Mouse (Mus musculus) kidney, embryonic 14.5 days (tissue): ENCODE measurements around the gene Jam2. TPM values are rescaled to one million over a fixed set of nuclear protein-coding genes. Genes with fewer than 3 reads are reported as not detected.

Experiments used
- ATAC-seq: fragments of 200-750 bp; cut with Nextera tagmentation; 2 replicates; pipeline ENCODE4 v1.8.0; 2017; ENCODE audit warnings: moderate number of reproducible peaks, mild to moderate bottlenecking, moderate TSS enrichment, moderate library complexity; ENCODE audit not compliant: low FRiP score, low TSS enrichment
- H3K27ac ChIP-seq: fragments of 300-500 bp; sonication (generic); 2 replicates; pipeline ENCODE4 v1.5.1; 2014; ENCODE audit warnings: low read depth, mild to moderate bottlenecking, low read length, moderate library complexity, mixed read lengths
- H3K27me3 ChIP-seq: fragments of 300-500 bp; sonication (generic); 2 replicates; pipeline ENCODE4 v1.6.1; 2014; ENCODE audit warnings: mild to moderate bottlenecking, low read length; ENCODE audit not compliant: control insufficient read depth, insufficient read depth
- H3K36me3 ChIP-seq: fragments of 300-500 bp; sonication (generic); 2 replicates; pipeline ENCODE4 v1.6.1; 2014; ENCODE audit warnings: low read length, mixed read lengths; ENCODE audit not compliant: control insufficient read depth, insufficient read depth
- H3K4me1 ChIP-seq: fragments of 300-500 bp; sonication (generic); 2 replicates; pipeline ENCODE4 v1.6.1; 2014; ENCODE audit warnings: low read length, mixed read lengths; ENCODE audit not compliant: control insufficient read depth, insufficient read depth
- H3K4me2 ChIP-seq: fragments of 300-500 bp; sonication (generic); replicated peaks from 2 replicates; pipeline ENCODE4 v1.6.1; 2014; ENCODE audit warnings: low read depth, mild to moderate bottlenecking, low read length
- H3K4me3 ChIP-seq: fragments of 300-500 bp; sonication (generic); 2 replicates; pipeline ENCODE4 v1.5.1; 2014; ENCODE audit warnings: mild to moderate bottlenecking, low read length
- H3K9ac ChIP-seq: fragments of 300-500 bp; sonication (generic); 2 replicates; pipeline ENCODE4 v1.6.1; 2014; ENCODE audit warnings: low read depth, mild to moderate bottlenecking, low read length, moderate library complexity
- H3K9me3 ChIP-seq: fragments of 300-500 bp; sonication (generic); 2 replicates; pipeline ENCODE4 v1.6.1; 2016; ENCODE audit warnings: low read length; ENCODE audit not compliant: control insufficient read depth
- WGBS: fragments of 180-500 bp; shearing (Covaris S2); extraction: QIAGEN DNeasy Blood & Tissue Kit; methylation state at CpG from one replicate; pipeline ENCODE4 v1.1.7; 2014; 5-methylcytosine and 5-hydroxymethylcytosine counted together
- polyA plus RNA-seq: library from polyadenylated mRNA; unstranded; fragments of >200 nt; fragmentation: Nextera tagmentation; extraction: Ambion mirVana; gene quantifications from 2 replicates; pipeline ENCODE4 v1.2.1, GENCODE M21; 2014

The Jam2 gene
- polyA plus RNA-seq, 1 experiment from 2014 or later: 2.5 TPM

GRCm38 (mm10) chr16:84769619-84770464 lies 4.1 kb upstream of the Jam2 start:
- Histone ChIP-seq H3K27ac (no peak overlapping the region), H3K4me3 (no peak overlapping the region), H3K9ac (no peak overlapping the region), H3K9me3 (no peaks in the 10 kb centered on the region), H3K4me1 (no peaks in the 10 kb centered on the region), H3K27me3 (peaks cover under 1% of the 10 kb centered on the region), H3K4me2 (no peak overlapping the region), H3K36me3 (no peaks in the 10 kb centered on the region)
- WGBS: 84% methylated on average over 19 of the region's 19 CpGs
- no peak for ATAC-seq

DNA sequence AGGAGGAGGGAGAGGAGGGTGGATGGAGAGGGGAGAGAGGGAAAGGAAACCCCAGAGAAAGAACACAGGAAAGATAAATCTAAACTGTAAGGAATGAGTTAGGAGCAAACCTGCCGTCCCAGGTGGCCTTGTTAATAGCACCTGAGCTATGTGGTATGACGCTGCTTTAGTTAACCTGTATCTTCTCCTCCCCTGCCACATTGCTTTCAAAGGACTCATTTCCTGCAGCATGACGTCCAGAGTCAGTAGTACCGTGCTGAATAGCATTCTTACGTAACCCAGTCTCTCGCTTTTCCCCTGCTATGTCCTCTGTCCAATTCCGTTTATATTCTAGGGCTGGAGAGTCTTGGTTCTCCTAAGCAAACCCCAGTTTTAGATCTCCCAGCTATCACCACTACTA lies 3.0 kb upstream of the Jam2 start:
- H3K4me2 ChIP-seq: no peak overlapping the region
- no peaks in the 10 kb centered on the region for H3K36me3 ChIP-seq
- WGBS: 80% methylated on average over 7 of the region's 7 CpGs
- no peak overlapping the region for H3K9ac ChIP-seq
- H3K9me3 ChIP-seq: no peaks in the 10 kb centered on the region
- H3K27me3 ChIP-seq: peaks cover 10% of the 10 kb centered on the region
- ATAC-seq: no peak
- no peak overlapping the region for H3K4me3 ChIP-seq
- H3K27ac ChIP-seq: no peak overlapping the region
- H3K4me1 ChIP-seq: 0 out of 2 replicates have a peak, but pooled peaks cover 3% of the 10 kb centered on the region

DNA sequence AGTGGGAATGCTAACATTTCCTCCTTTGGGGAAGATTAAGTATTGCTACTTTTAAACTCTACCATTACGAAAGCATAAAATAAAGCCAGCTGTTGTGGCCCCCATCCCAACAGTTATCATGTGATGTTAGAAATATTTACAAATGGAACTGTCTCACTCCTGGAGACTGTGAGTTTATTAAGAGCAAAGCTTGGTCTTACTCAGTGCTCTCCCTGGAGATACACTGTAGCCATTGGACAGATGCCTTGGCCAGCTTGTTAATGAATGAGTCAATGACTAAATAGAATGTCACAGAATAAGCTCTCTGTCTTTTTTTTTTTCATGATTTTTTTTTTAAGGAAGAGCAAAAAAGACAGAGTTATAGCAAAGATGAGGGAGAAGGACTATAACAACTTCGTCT lies 2.5 kb upstream of the Jam2 start:
- Histone ChIP-seq H3K27me3 (peaks cover 15% of the 10 kb centered on the region), H3K4me1 (0 out of 2 replicates have a peak, but pooled peaks cover 3% of the 10 kb centered on the region), H3K9me3 (no peaks in the 10 kb centered on the region), H3K4me2 (no peak overlapping the region), H3K36me3 (no peaks in the 10 kb centered on the region), H3K4me3 (no peak overlapping the region), H3K9ac (no peak overlapping the region), H3K27ac (no peak overlapping the region)
- WGBS: 95% methylated on average over 2 of the region's 2 CpGs
- ATAC-seq: no peak

DNA sequence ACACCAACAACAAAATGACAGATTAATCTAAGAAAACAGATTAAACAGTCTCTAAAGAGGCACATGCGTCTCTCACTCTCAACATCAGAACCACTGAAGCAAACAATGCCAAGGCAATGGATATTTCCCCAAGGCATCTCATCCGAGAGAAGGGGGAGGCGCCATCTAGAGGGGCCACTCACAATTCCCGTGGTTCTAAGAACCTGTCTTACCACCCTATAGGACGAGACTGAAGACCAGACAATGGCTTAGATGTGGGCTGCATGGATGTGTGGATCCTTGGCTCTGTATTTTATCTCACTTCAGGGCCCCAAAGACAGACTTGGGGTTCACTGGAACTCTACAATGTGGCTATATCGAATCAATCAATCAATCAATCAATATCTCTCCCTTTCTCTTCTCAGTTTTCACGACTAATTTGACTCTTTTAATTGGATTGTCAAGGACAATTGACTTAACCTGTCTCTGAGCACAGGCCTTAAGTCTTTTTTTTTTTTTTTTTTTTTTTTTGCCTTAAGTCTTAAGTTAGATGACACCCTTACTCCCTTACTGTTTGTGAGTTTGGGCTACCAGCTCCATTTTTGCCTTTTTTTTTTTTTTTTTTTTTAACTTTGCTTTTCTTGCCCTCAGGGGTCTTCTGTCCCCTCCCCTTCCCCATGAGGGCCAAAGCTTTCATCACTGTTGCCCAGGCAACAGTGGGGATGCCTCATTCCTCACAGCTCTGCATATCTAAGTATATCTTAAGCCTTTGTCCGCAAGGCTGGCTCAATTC lies 1.2 kb upstream of the Jam2 start:
- no peak for ATAC-seq
- Histone ChIP-seq H3K27me3 (peaks cover 18% of the 10 kb centered on the region), H3K4me1 (0 out of 2 replicates have a peak, but pooled peaks cover 3% of the 10 kb centered on the region), H3K27ac (no peak overlapping the region), H3K36me3 (no peaks in the 10 kb centered on the region), H3K9me3 (no peaks in the 10 kb centered on the region), H3K4me2 (no peak overlapping the region; the same call in 1 of the 2 replicates), H3K9ac (no peak overlapping the region), H3K4me3 (no peak overlapping the region)
- WGBS: 24% methylated on average over 8 of the region's 8 CpGs

- Histone ChIP-seq H3K9me3 (no peaks in the 10 kb centered on the region), H3K9ac (no peak overlapping the region; the same call in 1 of the 2 replicates), H3K4me3 (peak overlapping the region; percentile 62), H3K27ac (no peak overlapping the region), H3K27me3 (peaks cover 18% of the 10 kb centered on the region), H3K4me1 (0 out of 2 replicates have a peak, but pooled peaks cover 3% of the 10 kb centered on the region), H3K36me3 (no peaks in the 10 kb centered on the region), H3K4me2 (peak overlapping the region; percentile 99)
- ATAC-seq: no peak
- WGBS: 3% methylated on average over 15 of the region's 15 CpGs
Observed at GRCm38 (mm10) chr16:84773268-84773861, 558 bp upstream of the Jam2 start.

DNA sequence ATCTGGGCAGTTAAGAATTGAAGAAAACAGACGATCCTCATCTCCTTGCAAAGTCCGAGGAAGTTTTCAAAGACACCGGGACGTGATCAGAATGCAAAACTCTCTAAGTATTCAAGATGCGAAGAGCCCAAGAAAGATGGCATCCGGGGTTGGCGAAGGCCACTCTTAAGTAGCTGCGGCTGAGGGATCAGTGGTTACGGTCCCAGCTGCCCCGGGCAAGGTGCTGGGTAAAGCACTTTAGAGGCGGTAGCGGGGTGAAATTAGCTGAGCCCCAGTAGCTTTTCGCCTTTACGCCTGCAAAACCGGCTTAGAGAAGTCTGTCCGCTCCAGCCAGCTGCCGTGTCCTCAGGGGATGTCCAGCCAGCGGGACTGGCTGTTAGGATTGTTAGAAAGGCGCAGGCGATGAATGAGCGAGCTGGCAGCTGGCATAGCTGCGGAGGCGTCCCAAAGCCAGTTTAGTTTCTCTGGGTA lies 873 bp downstream of the Jam2 start:
- ATAC-seq: peak; percentile 14; the same call in 1 of the 2 replicates
- Histone ChIP-seq H3K36me3 (no peaks in the 10 kb centered on the region), H3K9ac (peak overlapping the region; percentile 55; the same call in 1 of the 2 replicates), H3K27me3 (peaks cover 18% of the 10 kb centered on the region), H3K27ac (no peak overlapping the region), H3K9me3 (no peaks in the 10 kb centered on the region), H3K4me1 (0 out of 2 replicates have a peak, but pooled peaks cover 3% of the 10 kb centered on the region), H3K4me3 (peak overlapping the region; percentile 62), H3K4me2 (peak overlapping the region; percentile 99)
- 1% methylated on average over 23 of the region's 23 CpGs for WGBS

DNA sequence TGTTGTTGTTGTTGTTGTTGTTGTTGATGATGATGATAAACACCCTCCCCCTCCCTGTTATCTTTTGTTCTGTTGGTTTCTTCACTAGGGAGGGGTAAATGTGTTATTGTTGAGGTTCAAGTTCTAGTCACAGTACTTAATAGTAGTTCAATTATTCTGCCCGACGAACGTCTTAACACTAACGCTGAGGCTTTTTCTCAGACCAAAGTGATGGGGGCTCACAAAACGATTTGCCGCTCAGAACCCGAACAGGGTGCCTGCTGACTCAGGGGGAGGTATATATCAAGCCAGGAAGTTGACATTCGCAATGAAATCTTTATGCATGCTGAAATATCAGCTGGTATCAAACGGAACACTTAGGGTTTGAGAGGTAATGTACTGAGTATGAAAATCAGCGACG lies 1.4 kb downstream of the Jam2 start:
- H3K4me1 ChIP-seq: 0 out of 2 replicates have a peak, but pooled peaks cover 3% of the 10 kb centered on the region
- H3K36me3 ChIP-seq: no peaks in the 10 kb centered on the region
- no peak for ATAC-seq
- H3K27ac ChIP-seq: no peak overlapping the region
- H3K27me3 ChIP-seq: peaks cover 18% of the 10 kb centered on the region
- peak overlapping the region; percentile 99 for H3K4me2 ChIP-seq
- H3K9ac ChIP-seq: peak overlapping the region; percentile 55; the same call in 1 of the 2 replicates
- 28% methylated on average over 11 of the region's 11 CpGs for WGBS
- no peaks in the 10 kb centered on the region for H3K9me3 ChIP-seq
- peak overlapping the region; percentile 62; the same call in 1 of the 2 replicates for H3K4me3 ChIP-seq

- no peak for ATAC-seq
Observed at GRCm38 (mm10) chr16:84776089-84776784, 2.3 kb downstream of the Jam2 start.

More at GRCm38 (mm10) chr16:84776089-84776784, 2.3 kb downstream of the Jam2 start:
- Histone ChIP-seq H3K9me3 (no peaks in the 10 kb centered on the region), H3K27me3 (peaks cover 18% of the 10 kb centered on the region), H3K36me3 (no peaks in the 10 kb centered on the region), H3K4me1 (0 out of 2 replicates have a peak, but pooled peaks cover 3% of the 10 kb centered on the region), H3K4me2 (no peak overlapping the region), H3K27ac (no peak overlapping the region), H3K4me3 (no peak overlapping the region), H3K9ac (no peak overlapping the region)
- WGBS: 47% methylated on average over 7 of the region's 7 CpGs
